In genomic region chr2:179959391-179959790, GRCm38 (mm10) we compare ENCODE assay signal across 16 mouse cellular contexts. TPM values are rescaled to one million over a fixed set of nuclear protein-coding genes. Genes with fewer than 3 reads are reported as not detected.
DNase-seq lines count a peak whose midpoint lies in the region; ATAC-seq and TF ChIP-seq lines count a peak whose summit lies in the region.
"Had no signal": no experiment of that assay in that cellular context is flagged by ENCODE, and none has a peak within 500 bp of the region (broad histone marks: within the 10 kb centered on the region; RNA-seq: fewer than 3 reads in every experiment).

No protein-coding gene starts in this region.

- TF ChIP-seq POLR2A in thymus, adult 2 months (IDR thresholded peaks at IDR 0.05; ENCODE audit: control insufficient read depth, extremely low read depth, insufficient read depth, low read length, poor library complexity), result no peak

- H3K27ac ChIP-seq in liver, embryonic 16.5 days (ENCODE audit: low read length), result 0 out of 2 replicates have a peak overlapping the region, but pooled peaks have one; percentile 4
- H3K27ac ChIP-seq in heart, postnatal 0 days (ENCODE audit: low read depth), result peak overlapping the region; percentile 58
- no peak overlapping the region for H3K27ac ChIP-seq in thymus, adult 2 months (ENCODE audit: control insufficient read depth, insufficient read depth, low read length)
- H3K27ac ChIP-seq in midbrain, embryonic 10.5 days (replicated peaks), result no peak overlapping the region
- H3K27ac ChIP-seq: hindbrain, embryonic 12.5 days; neural tube, embryonic 13.5 days had no signal

- peak; percentile 36 for TF ChIP-seq CTCF in heart, postnatal 0 days (IDR thresholded peaks at IDR 0.05; ENCODE audit: low read depth)
- no peak for TF ChIP-seq CTCF in thymus, adult 2 months (IDR thresholded peaks at IDR 0.05; ENCODE audit: borderline replicate concordance, control insufficient read depth, extremely low read depth, insufficient read depth, low read length, poor library complexity)

- 32% methylated on average over 3 of the region's 3 CpGs for WGBS in liver, embryonic 16.5 days (ENCODE audit: insufficient replicate concordance)
- 15% methylated on average over 3 of the region's 3 CpGs for WGBS in heart, postnatal 0 days
- WGBS in thymus, adult 2 months, result 90% methylated on average over 3 of the region's 3 CpGs
- 53% methylated on average over 3 of the region's 3 CpGs for WGBS in midbrain, embryonic 10.5 days

- no peak for TF ChIP-seq EP300 in heart, postnatal 0 days (IDR thresholded peaks at IDR 0.05; ENCODE audit: low read depth)

- ATAC-seq in liver, embryonic 16.5 days (ENCODE audit: low read depth), result peak; percentile 24; the same call in 1 of the 2 replicates
- peak; percentile 69 for ATAC-seq in heart, postnatal 0 days (ENCODE audit: insufficient read depth, low read depth)
- ATAC-seq: forebrain, embryonic 16.5 days had no signal

- H3K9ac ChIP-seq in liver, embryonic 16.5 days (ENCODE audit: low read depth, low read length), result no peak overlapping the region
- H3K9ac ChIP-seq in heart, postnatal 0 days (replicated peaks; ENCODE audit: low read depth, low read length), result no peak overlapping the region
- H3K9ac ChIP-seq: hindbrain, embryonic 12.5 days; neural tube, embryonic 13.5 days had no signal

- H3K4me1 ChIP-seq in liver, embryonic 16.5 days (ENCODE audit: control insufficient read depth, low read depth, low read length), result peaks cover 9% of the 10 kb centered on the region; the same call in 1 of the 2 replicates
- peaks cover 27% of the 10 kb centered on the region for H3K4me1 ChIP-seq in heart, postnatal 0 days (ENCODE audit: control insufficient read depth, insufficient read depth)
- peaks cover 22% of the 10 kb centered on the region for H3K4me1 ChIP-seq in thymus, adult 2 months (replicated peaks; ENCODE audit: control insufficient read depth, insufficient read depth, low read length)
- H3K4me1 ChIP-seq in midbrain, embryonic 10.5 days, result peaks cover 41% of the 10 kb centered on the region

- no peak overlapping the region for H3K4me2 ChIP-seq in liver, embryonic 16.5 days (ENCODE audit: low read depth, low read length)
- H3K4me2 ChIP-seq in heart, postnatal 0 days (ENCODE audit: low read depth, low read length), result peak overlapping the region; percentile 3; the same call in 1 of the 2 replicates
- H3K4me2 ChIP-seq: hindbrain, embryonic 12.5 days; neural tube, embryonic 13.5 days had no signal

- H3K4me3 ChIP-seq in liver, embryonic 16.5 days (ENCODE audit: low read depth, low read length), result no peak overlapping the region
- H3K4me3 ChIP-seq in heart, postnatal 0 days (ENCODE audit: low read depth, low read length), result no peak overlapping the region
- no peak overlapping the region for H3K4me3 ChIP-seq in thymus, adult 2 months (ENCODE audit: control insufficient read depth, insufficient read depth, low read length)
- H3K4me3 ChIP-seq in midbrain, embryonic 10.5 days, result no peak overlapping the region
- H3K4me3 ChIP-seq: hindbrain, embryonic 12.5 days; neural tube, embryonic 13.5 days had no signal

- no peaks in the 10 kb centered on the region for H3K9me3 ChIP-seq in liver, embryonic 16.5 days (replicated peaks; ENCODE audit: control insufficient read depth, low read length)
- no peaks in the 10 kb centered on the region for H3K9me3 ChIP-seq in heart, postnatal 0 days (replicated peaks; ENCODE audit: control insufficient read depth, low read length)
- no peaks in the 10 kb centered on the region for H3K9me3 ChIP-seq in midbrain, embryonic 10.5 days (replicated peaks)
- H3K9me3 ChIP-seq: hindbrain, embryonic 12.5 days; neural tube, embryonic 13.5 days had no signal

- H3K36me3 ChIP-seq in liver, embryonic 16.5 days (ENCODE audit: control insufficient read depth, insufficient read depth), result no peaks in the 10 kb centered on the region
- no peaks in the 10 kb centered on the region for H3K36me3 ChIP-seq in heart, postnatal 0 days (replicated peaks; ENCODE audit: control insufficient read depth, insufficient read depth, low read length)
- no peaks in the 10 kb centered on the region for H3K36me3 ChIP-seq in thymus, adult 2 months (ENCODE audit: control insufficient read depth, insufficient read depth, low read length)
- H3K36me3 ChIP-seq in midbrain, embryonic 10.5 days, result no peaks in the 10 kb centered on the region
- H3K36me3 ChIP-seq: hindbrain, embryonic 12.5 days; neural tube, embryonic 13.5 days had no signal

- H3K27me3 ChIP-seq in liver, embryonic 16.5 days (ENCODE audit: control insufficient read depth, insufficient read depth, low read depth, low read length), result no peaks in the 10 kb centered on the region
- H3K27me3 ChIP-seq in heart, postnatal 0 days (ENCODE audit: control insufficient read depth, insufficient read depth, low read length), result no peaks in the 10 kb centered on the region
- H3K27me3 ChIP-seq in thymus, adult 2 months (ENCODE audit: control insufficient read depth, insufficient read depth, low read length), result no peaks in the 10 kb centered on the region
- no peaks in the 10 kb centered on the region for H3K27me3 ChIP-seq in midbrain, embryonic 10.5 days (ENCODE audit: low read depth, poor library complexity, severe bottlenecking)
- H3K27me3 ChIP-seq: hindbrain, embryonic 12.5 days; neural tube, embryonic 13.5 days had no signal

- peak; percentile 20 for DNase-seq in embryo, embryonic 10 days (ENCODE audit: low spot score)
- DNase-seq in embryo, embryonic 10.5 days (ENCODE audit: low spot score), result no peak
- no peak for DNase-seq in liver
- peak; percentile 28 for DNase-seq in heart, adult 8-10 months (ENCODE audit: low spot score)
- peak; percentile 62 for DNase-seq in heart, postnatal 0 days (ENCODE audit: low spot score)
- no peak for DNase-seq in thymus, adult 2 months
- DNase-seq in midbrain, embryonic 10.5 days (ENCODE audit: low spot score), result no peak
- DNase-seq: cerebellum, postnatal 10 days; kidney, postnatal 14 days; lung, adult 18-20 months; right cerebral cortex, postnatal 4 days; thymus, adult 18-20 months had no signal

RNA-seq across cellular contexts. Expression of gene Taf4, which starts 17.1 kb away (rescaled TPM):
- 1.6 and 1.7 TPM in 2 replicates for polyA plus RNA-seq in liver, embryonic 16.5 days (2015; fragmentation: Nextera tagmentation; extraction: Ambion mirVana)
- total RNA-seq in heart, adult 8-10 months (2022), result 10 to 100 TPM; 13.0 to 21.5 (median 16.1) TPM
- total RNA-seq in heart, postnatal 0 days (2014; rRNA removed; ENCODE audit: low replicate concordance), result 4.4 and 5.9 TPM in 2 replicates
- 1.8 TPM in 2 replicates for polyA plus RNA-seq in heart, postnatal 0 days (2015; fragmentation: Nextera tagmentation; extraction: Ambion mirVana)
- 26.3 and 31.8 TPM in 2 replicates for polyA plus RNA-seq in thymus, adult 2 months (2012; rRNA removed)
- 3.5 and 4.0 TPM in 2 replicates for polyA plus RNA-seq in midbrain, embryonic 10.5 days (2016; fragmentation: Nextera tagmentation; extraction: Ambion mirVana)

Comparison
In these comparisons a context has a peak if more than half of its experiments do, and no peak if none do; other contexts are left out.
1. DNase-seq: peak in embryo, embryonic 10 days (single experiment), heart, adult 8-10 months (single experiment) and heart, postnatal 0 days (single experiment); none in embryo, embryonic 10.5 days (single experiment), liver (single experiment), thymus, adult 2 months (single experiment) and midbrain, embryonic 10.5 days (single experiment).
2. H3K27ac ChIP-seq: peak in liver, embryonic 16.5 days (single experiment) and heart, postnatal 0 days (single experiment); none in thymus, adult 2 months (single experiment) and midbrain, embryonic 10.5 days (single experiment).